14 mouse cellular contexts compared by ENCODE assay signal in the genomic region with DNA sequence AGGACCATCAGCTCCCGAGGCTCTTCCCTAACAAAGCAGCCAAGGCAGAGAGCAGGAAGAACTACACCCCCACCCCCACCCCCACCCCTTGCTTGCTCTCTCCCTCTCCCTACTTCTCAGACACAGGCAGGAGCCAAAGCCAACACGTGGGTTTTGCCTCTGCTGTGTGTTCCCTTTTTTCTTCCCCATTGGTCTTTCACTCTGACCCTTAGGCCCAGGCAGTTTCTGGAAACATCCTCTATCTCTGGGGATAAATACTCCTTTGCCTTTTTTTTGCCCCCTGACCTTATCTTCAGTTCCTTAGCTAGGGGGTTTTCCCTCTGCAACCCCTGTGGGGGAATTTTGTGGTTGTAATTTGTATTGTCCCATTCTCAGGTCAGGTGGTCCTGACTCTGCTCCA.
"Had no signal": no experiment of that assay in that cellular context is flagged by ENCODE, and none has a peak within 500 bp of the region (broad histone marks: within the 10 kb centered on the region; RNA-seq: fewer than 3 reads in every experiment).

No protein-coding gene starts in this region.

- H3K4me2 ChIP-seq: kidney, embryonic 15.5 days; limb, embryonic 12.5 days; lung, embryonic 14.5 days; midbrain, embryonic 12.5 days; neural tube, embryonic 13.5 days had no signal

- H3K9me3 ChIP-seq: kidney, embryonic 15.5 days; limb, embryonic 12.5 days; midbrain, embryonic 12.5 days; neural tube, embryonic 13.5 days had no signal

- H3K27ac ChIP-seq: kidney, embryonic 15.5 days; limb, embryonic 12.5 days; midbrain, embryonic 12.5 days; neural tube, embryonic 13.5 days had no signal

- H3K4me3 ChIP-seq: kidney, embryonic 15.5 days; limb, embryonic 12.5 days; midbrain, embryonic 12.5 days; neural tube, embryonic 13.5 days had no signal

- DNase-seq: kidney, adult 2 months; kidney, postnatal 25 days; lung, embryonic 14.5 days; lung, postnatal 10 days; lung, postnatal 4 days; retina, postnatal 1 day; right cerebral cortex, postnatal 14 days; thymus, postnatal 36 days had no signal

- H3K36me3 ChIP-seq: kidney, embryonic 15.5 days; limb, embryonic 12.5 days; midbrain, embryonic 12.5 days; neural tube, embryonic 13.5 days had no signal

- H3K9ac ChIP-seq: kidney, embryonic 15.5 days; limb, embryonic 12.5 days; lung, embryonic 14.5 days; midbrain, embryonic 12.5 days; neural tube, embryonic 13.5 days had no signal

- H3K4me1 ChIP-seq: kidney, embryonic 15.5 days; limb, embryonic 12.5 days; midbrain, embryonic 12.5 days; neural tube, embryonic 13.5 days had no signal

- H3K27me3 ChIP-seq: kidney, embryonic 15.5 days; limb, embryonic 12.5 days; midbrain, embryonic 12.5 days; neural tube, embryonic 13.5 days had no signal

- ATAC-seq: intestine, embryonic 16.5 days; midbrain, embryonic 16.5 days had no signal
